Mouse (Mus musculus) hindbrain, postnatal 0 days (tissue): ENCODE data around the gene Snx10. TPM values are rescaled to one million over a fixed set of nuclear protein-coding genes. Genes with fewer than 3 reads are reported as not detected.
"Not testable (repeated sequence)": the region's sequence is repeated elsewhere in the genome, so short reads cannot be mapped to it uniquely, and the experiment has no call there.

ENCODE experiments used
- ATAC-seq: fragments of 200-750 bp; cut with Nextera tagmentation; 2 replicates; pipeline ENCODE4 v1.8.0; 2017; ENCODE audit warnings: mild to moderate bottlenecking, moderate TSS enrichment, moderate library complexity
- DNase-seq: peaks from one replicate; pipeline ENCODE4 v3.0.0-alpha.2; 2015; ENCODE audit warnings: low spot score
- H3K27ac ChIP-seq: fragments of 300-500 bp; sonication (generic); 2 replicates; pipeline ENCODE4 v1.5.1; 2014; ENCODE audit warnings: mild to moderate bottlenecking
- H3K27me3 ChIP-seq: fragments of 300-500 bp; sonication (generic); 2 replicates; pipeline ENCODE4 v1.6.1; 2014; ENCODE audit warnings: low read length, mixed read lengths; ENCODE audit not compliant: insufficient read depth
- H3K36me3 ChIP-seq: fragments of 300-500 bp; sonication (generic); 2 replicates; pipeline ENCODE4 v1.6.1; 2014; ENCODE audit warnings: low read length, mixed read lengths; ENCODE audit not compliant: insufficient read depth
- H3K4me1 ChIP-seq: fragments of 300-500 bp; sonication (generic); 2 replicates; pipeline ENCODE4 v1.6.1; 2014; ENCODE audit warnings: antibody characterized with exemption, low read length, mixed read lengths; ENCODE audit not compliant: insufficient read depth
- H3K4me2 ChIP-seq: fragments of 300-500 bp; sonication (generic); 2 replicates; pipeline ENCODE4 v1.6.1; 2014; ENCODE audit warnings: low read depth, mild to moderate bottlenecking, low read length, moderate library complexity, mixed read lengths
- H3K4me3 ChIP-seq: fragments of 300-500 bp; sonication (generic); 2 replicates; pipeline ENCODE4 v1.5.1; 2014; ENCODE audit warnings: low read length
- H3K9ac ChIP-seq: fragments of 300-500 bp; sonication (generic); replicated peaks from 2 replicates; pipeline ENCODE4 v1.6.1; 2014; ENCODE audit warnings: mild to moderate bottlenecking, low read length, moderate library complexity, mixed read lengths
- H3K9me3 ChIP-seq: fragments of 300-500 bp; sonication (generic); 2 replicates; pipeline ENCODE4 v1.6.1; 2016; ENCODE audit warnings: low read length, mixed read lengths
- CTCF ChIP-seq: IDR thresholded peaks from 2 replicates; pipeline ENCODE4 v1.5.1; 2016; ENCODE audit warnings: antibody characterized with exemption, control low read depth, low read depth
- WGBS: fragments of 180-500 bp; shearing (Covaris S2); extraction: QIAGEN DNeasy Blood & Tissue Kit; methylation state at CpG from one replicate; pipeline ENCODE4 v1.1.7; 2014; 5-methylcytosine and 5-hydroxymethylcytosine counted together
- polyA plus RNA-seq: library from polyadenylated mRNA; unstranded; fragments of >200 nt; fragmentation: Nextera tagmentation; extraction: Ambion mirVana; gene quantifications from 2 replicates; pipeline ENCODE4 v1.2.1, GENCODE M21; 2015
- total RNA-seq: library from RNA; depleted of rRNA; stranded (reverse); fragments of >200 nt; gene quantifications from 2 replicates; pipeline ENCODE4 v1.2.3, GENCODE M21; 2014; rRNA removed

Snx10 gene
- total RNA-seq (45.5 and 46.7 TPM in 2 replicates), polyA plus RNA-seq (75.2 and 83.9 TPM in 2 replicates)

DNA sequence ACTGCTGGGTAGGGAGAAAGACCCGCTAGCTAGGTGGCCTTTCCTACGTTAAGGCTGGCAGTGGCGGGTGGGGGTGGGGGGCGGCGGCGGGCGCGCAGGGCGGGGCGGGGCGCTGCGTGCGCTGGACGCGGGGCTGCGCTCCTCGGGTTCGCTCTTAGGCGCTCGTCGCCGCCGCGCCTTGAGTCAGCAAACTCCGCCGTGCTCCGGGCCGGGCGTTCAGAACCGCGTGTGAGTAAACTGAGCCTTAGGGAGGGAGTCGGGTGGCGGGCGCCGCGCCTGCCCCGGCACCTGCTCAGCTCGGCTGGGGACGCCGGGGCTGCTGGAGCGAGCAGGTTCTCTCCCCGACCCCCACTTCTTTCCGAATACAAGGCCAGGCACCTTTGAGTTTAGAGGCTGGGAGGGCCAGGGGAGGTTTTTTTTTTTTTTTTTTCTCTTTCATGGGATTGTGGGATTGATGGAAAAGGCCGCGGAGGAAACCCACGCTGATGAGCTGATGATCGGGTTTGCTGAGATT lies at the start of gene Snx10:
Snx10 (plus strand) TSS at position 95 of the 514 bp plus-strand sequence.
- Histone ChIP-seq H3K27ac (peak within 1 kb of the TSS; percentile 79), H3K4me1 (0 out of 2 replicates have a peak, but pooled peaks cover 10% of the 10 kb centered on the region), H3K36me3 (no peaks in the 10 kb centered on the region), H3K4me3 (peak within 1 kb of the TSS; percentile 79), H3K9me3 (no peaks in the 10 kb centered on the region), H3K9ac (peak within 1 kb of the TSS; percentile 71), H3K27me3 (no peaks in the 10 kb centered on the region), H3K4me2 (peak within 1 kb of the TSS; percentile 72)
- ATAC-seq (peak; percentile 69), DNase-seq (peak; percentile 81)
- under 1% methylated on average over 47 of the region's 47 CpGs for WGBS
- TF ChIP-seq CTCF = no peak

DNA sequence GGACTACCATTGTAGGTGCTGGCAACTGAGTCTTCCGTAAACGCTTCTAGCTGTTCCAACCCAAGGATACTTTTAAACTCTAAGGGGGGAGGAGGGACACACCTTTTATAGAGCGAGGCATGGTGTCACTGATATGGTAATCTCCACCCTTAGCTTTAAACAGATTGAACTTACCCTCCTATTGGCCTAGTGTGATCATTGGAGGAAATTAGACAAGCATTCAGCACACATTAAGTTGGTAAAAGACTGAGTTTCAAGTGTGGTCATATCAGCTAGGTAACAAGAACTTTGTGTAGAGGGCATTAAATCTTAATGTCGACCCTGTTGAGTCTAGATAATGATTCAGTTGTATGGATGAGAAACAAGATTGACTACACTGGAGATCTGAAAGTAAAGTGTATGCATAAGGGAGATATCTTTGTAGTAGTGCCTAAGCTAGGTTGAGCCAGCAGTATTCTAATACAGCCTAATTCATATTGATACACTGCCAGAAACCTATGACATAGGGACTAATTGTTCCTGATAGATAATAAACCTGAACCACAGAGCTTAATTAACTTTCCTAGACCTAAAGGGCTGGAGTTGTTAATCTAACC lies 44.5 kb upstream of the Snx10 start:
- no peak for TF ChIP-seq CTCF
- Histone ChIP-seq H3K4me2 (no peak overlapping the region), H3K27ac (no peak overlapping the region), H3K4me1 (no peaks in the 10 kb centered on the region), H3K27me3 (no peaks in the 10 kb centered on the region), H3K4me3 (no peak overlapping the region), H3K9me3 (no peaks in the 10 kb centered on the region), H3K36me3 (peaks cover 43% of the 10 kb centered on the region), H3K9ac (no peak overlapping the region)
- 96% methylated on average over 4 of the region's 4 CpGs for WGBS
- no peak for ATAC-seq
- DNase-seq = no peak

GRCm38 (mm10) chr6:51481548-51481947 lies 42.2 kb upstream of the Snx10 start:
- H3K27ac ChIP-seq = no peak overlapping the region
- no peak overlapping the region for H3K9ac ChIP-seq
- H3K4me3 ChIP-seq = no peak overlapping the region
- H3K9me3 ChIP-seq = no peaks in the 10 kb centered on the region
- no peak for ATAC-seq
- no peaks in the 10 kb centered on the region for H3K27me3 ChIP-seq
- H3K4me2 ChIP-seq = no peak overlapping the region
- H3K36me3 ChIP-seq = peaks cover 33% of the 10 kb centered on the region
- 93% methylated on average over 8 of the region's 8 CpGs for WGBS
- DNase-seq = no peak
- TF ChIP-seq CTCF = no peak
- H3K4me1 ChIP-seq = no peaks in the 10 kb centered on the region

DNA sequence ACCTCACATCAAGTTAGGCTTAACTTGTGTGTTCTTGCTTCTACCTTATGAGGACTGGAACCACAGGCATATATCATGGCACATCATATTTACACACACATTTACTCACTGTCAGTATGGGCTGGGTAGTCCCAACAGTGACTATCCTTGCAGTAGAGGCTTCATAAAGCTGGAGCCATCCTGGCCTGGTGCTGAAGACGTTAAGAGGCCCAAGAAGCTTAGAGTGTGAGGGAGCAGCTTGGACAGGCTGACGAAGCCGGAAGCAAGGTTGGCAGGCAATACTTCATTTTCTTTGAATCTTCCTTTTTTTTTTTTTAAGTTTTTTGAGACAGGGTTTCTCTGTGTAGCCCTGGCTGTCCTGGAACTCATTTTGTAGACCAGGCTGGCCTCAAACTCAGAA lies 39.8 kb upstream of the Snx10 start:
- WGBS = 92% methylated on average over 3 of the region's 3 CpGs
- Histone ChIP-seq H3K27me3 (no peaks in the 10 kb centered on the region), H3K4me1 (no peaks in the 10 kb centered on the region), H3K9ac (no peak overlapping the region), H3K36me3 (peaks cover 26% of the 10 kb centered on the region), H3K27ac (no peak overlapping the region), H3K4me2 (no peak overlapping the region), H3K4me3 (no peak overlapping the region), H3K9me3 (no peaks in the 10 kb centered on the region)
- DNase-seq (no peak), ATAC-seq (no peak)
- TF ChIP-seq CTCF = no peak

DNA sequence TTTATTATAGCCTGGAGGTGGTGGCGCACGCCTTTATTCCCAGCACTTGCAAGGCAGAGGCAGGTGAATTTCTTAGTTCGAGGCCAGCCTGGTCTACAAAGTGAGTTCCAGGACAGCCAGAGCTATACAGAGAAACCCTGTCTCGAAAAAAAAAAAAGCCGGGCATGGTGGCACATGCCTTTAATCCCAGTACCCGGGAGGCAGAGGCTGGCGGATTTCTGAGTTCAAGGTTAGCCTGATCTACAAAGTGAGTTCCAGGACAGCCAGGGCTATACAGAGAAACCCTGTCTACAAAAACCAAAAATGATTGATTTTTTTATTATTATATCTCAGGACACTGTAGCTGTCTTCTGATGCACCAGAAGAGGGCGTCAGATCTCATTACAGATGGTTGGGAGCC lies 39.1 kb upstream of the Snx10 start:
- not testable (repeated sequence) for H3K4me2 ChIP-seq, H3K4me3 ChIP-seq, DNase-seq, H3K4me1 ChIP-seq, ATAC-seq, H3K9ac ChIP-seq, H3K27ac ChIP-seq, H3K9me3 ChIP-seq, H3K27me3 ChIP-seq
- TF ChIP-seq CTCF = 0 out of 2 replicates have a peak, but pooled peaks have one; percentile 9
- peaks cover 20% of the 10 kb centered on the region for H3K36me3 ChIP-seq
- 88% methylated on average over 8 of the region's 8 CpGs for WGBS

GRCm38 (mm10) chr6:51485646-51486045 lies 38.1 kb upstream of the Snx10 start:
- Histone ChIP-seq H3K9ac (no peak overlapping the region), H3K27me3 (no peaks in the 10 kb centered on the region), H3K27ac (no peak overlapping the region), H3K4me2 (no peak overlapping the region), H3K36me3 (peaks cover 10% of the 10 kb centered on the region), H3K4me3 (no peak overlapping the region), H3K9me3 (no peaks in the 10 kb centered on the region), H3K4me1 (no peaks in the 10 kb centered on the region)
- ATAC-seq (no peak), DNase-seq (no peak)
- 63% methylated on average over 2 of the region's 2 CpGs for WGBS
- TF ChIP-seq CTCF = no peak

DNA sequence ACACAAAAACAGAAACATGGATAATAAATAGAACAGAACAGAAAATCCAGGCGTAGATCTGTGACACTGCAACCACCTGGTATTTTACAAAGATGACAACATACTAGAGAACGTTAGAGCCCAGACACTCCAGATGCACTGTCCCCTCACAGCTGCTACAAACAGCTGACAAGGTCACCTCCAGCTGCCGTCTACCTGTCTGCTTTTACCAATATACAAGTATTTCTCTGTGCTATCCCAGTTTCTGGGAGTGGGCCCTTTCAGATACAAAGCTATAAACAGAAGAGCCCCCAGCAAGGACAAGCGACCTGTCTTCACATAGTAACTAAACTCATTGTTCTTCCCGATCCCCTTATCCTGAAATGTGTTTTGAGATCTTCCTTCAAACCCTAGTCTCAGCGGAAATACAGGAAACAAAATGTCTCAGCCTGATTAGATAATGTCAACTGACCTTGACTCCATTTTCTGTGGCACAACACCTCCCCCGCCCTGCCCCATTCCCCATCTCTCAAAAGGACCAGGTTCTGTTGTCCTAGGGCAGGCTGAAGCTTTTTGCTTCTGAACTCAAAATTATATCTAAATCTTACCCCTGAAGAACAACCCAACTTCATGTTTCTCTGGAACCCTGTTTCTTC lies 37.5 kb upstream of the Snx10 start:
- TF ChIP-seq CTCF = no peak
- H3K27ac ChIP-seq = no peak overlapping the region
- H3K9me3 ChIP-seq = no peaks in the 10 kb centered on the region
- DNase-seq (no peak), ATAC-seq (no peak)
- no peak overlapping the region for H3K9ac ChIP-seq
- WGBS = 67% methylated on average over 7 of the region's 7 CpGs
- H3K4me3 ChIP-seq = no peak overlapping the region
- H3K4me1 ChIP-seq = no peaks in the 10 kb centered on the region
- H3K36me3 ChIP-seq = peaks cover 7% of the 10 kb centered on the region
- H3K4me2 ChIP-seq = no peak overlapping the region
- H3K27me3 ChIP-seq = no peaks in the 10 kb centered on the region
